Mouse (Mus musculus): ENCODE data around the gene Amt. TPM values are rescaled to one million over a fixed set of nuclear protein-coding genes. Genes with fewer than 3 reads are reported as not detected.

Amt gene
- 0.45 TPM for polyA plus RNA-seq (2014; fragmentation: Illumina TruSeq; extraction: RNeasy Lipid Tissue Mini Kit (QIAGEN cat#74804); ENCODE audit: low replicate concordance)

GRCm38 (mm10) chr9:108296453-108297355, at the start of gene Amt:
Amt (plus strand) TSS chr9:108296853.

GRCm38 (mm10) chr9:108263690-108264190, 32.9 kb upstream of the Amt start, which contains the start of gene Dag1:
Dag1 (minus strand) TSS chr9:108263958.

GRCm38 (mm10) chr9:108290016-108290750, 6.5 kb upstream of the Amt start, which contains the start of gene Nicn1:
Nicn1 (plus strand) TSS chr9:108290429.

GRCm38 (mm10) chr9:108305629-108306520, 9.2 kb downstream of the Amt start, which contains the start of the genes Rhoa and Tcta:
Rhoa (plus strand) TSS chr9:108306129.
Tcta (minus strand) TSS chr9:108306160.

GRCm38 (mm10) chr9:108338886-108339781, 42.5 kb downstream of the Amt start, which contains the start of gene Gpx1:
Gpx1 (plus strand) TSS chr9:108338903.

GRCm38 (mm10) chr9:108347540-108348289, 51.1 kb downstream of the Amt start, which contains the start of gene Usp4:
Usp4 (plus strand) TSS chr9:108347853.

Other genes with a start within 250 kb of the Amt start
- 0.67 TPM for gene Gmppb, start 247.6 kb upstream of the Amt start, polyA plus RNA-seq (2014; fragmentation: Illumina TruSeq; extraction: RNeasy Lipid Tissue Mini Kit (QIAGEN cat#74804); ENCODE audit: low replicate concordance)
- 0.26 TPM for gene Amigo3, start 243.7 kb upstream of the Amt start, polyA plus RNA-seq (2014; fragmentation: Illumina TruSeq; extraction: RNeasy Lipid Tissue Mini Kit (QIAGEN cat#74804); ENCODE audit: low replicate concordance)
- not detected for gene Mst1, start 216.4 kb upstream of the Amt start, polyA plus RNA-seq (2014; fragmentation: Illumina TruSeq; extraction: RNeasy Lipid Tissue Mini Kit (QIAGEN cat#74804); ENCODE audit: low replicate concordance)
- gene Rnf123, start 213.5 kb upstream of the Amt start, polyA plus RNA-seq (2014; fragmentation: Illumina TruSeq; extraction: RNeasy Lipid Tissue Mini Kit (QIAGEN cat#74804); ENCODE audit: low replicate concordance), result 1.1 TPM
- 22.8 TPM for gene Apeh, start 202.2 kb upstream of the Amt start, polyA plus RNA-seq (2014; fragmentation: Illumina TruSeq; extraction: RNeasy Lipid Tissue Mini Kit (QIAGEN cat#74804); ENCODE audit: low replicate concordance)
- 0.19 TPM for gene Bsn, start 106.5 kb upstream of the Amt start, polyA plus RNA-seq (2014; fragmentation: Illumina TruSeq; extraction: RNeasy Lipid Tissue Mini Kit (QIAGEN cat#74804); ENCODE audit: low replicate concordance)
- 31.6 TPM for gene Dag1, start 32.9 kb upstream of the Amt start, polyA plus RNA-seq (2014; fragmentation: Illumina TruSeq; extraction: RNeasy Lipid Tissue Mini Kit (QIAGEN cat#74804); ENCODE audit: low replicate concordance)
- 4.0 TPM for gene Nicn1, start 6.4 kb upstream of the Amt start, polyA plus RNA-seq (2014; fragmentation: Illumina TruSeq; extraction: RNeasy Lipid Tissue Mini Kit (QIAGEN cat#74804); ENCODE audit: low replicate concordance)
- gene Rhoa, start 9.3 kb downstream of the Amt start, polyA plus RNA-seq (2014; fragmentation: Illumina TruSeq; extraction: RNeasy Lipid Tissue Mini Kit (QIAGEN cat#74804); ENCODE audit: low replicate concordance), result 419 TPM
- gene Tcta, start 9.3 kb downstream of the Amt start, polyA plus RNA-seq (2014; fragmentation: Illumina TruSeq; extraction: RNeasy Lipid Tissue Mini Kit (QIAGEN cat#74804); ENCODE audit: low replicate concordance), result 11.5 TPM
- 13.5 TPM for gene Gpx1, start 42.0 kb downstream of the Amt start, polyA plus RNA-seq (2014; fragmentation: Illumina TruSeq; extraction: RNeasy Lipid Tissue Mini Kit (QIAGEN cat#74804); ENCODE audit: low replicate concordance)
- 45.5 TPM for gene Usp4, start 51.0 kb downstream of the Amt start, polyA plus RNA-seq (2014; fragmentation: Illumina TruSeq; extraction: RNeasy Lipid Tissue Mini Kit (QIAGEN cat#74804); ENCODE audit: low replicate concordance)
- gene 1700102P08Rik, start 96.0 kb downstream of the Amt start, polyA plus RNA-seq (2014; fragmentation: Illumina TruSeq; extraction: RNeasy Lipid Tissue Mini Kit (QIAGEN cat#74804); ENCODE audit: low replicate concordance), result 1.4 TPM
- gene Ccdc36, start 131.6 kb downstream of the Amt start, polyA plus RNA-seq (2014; fragmentation: Illumina TruSeq; extraction: RNeasy Lipid Tissue Mini Kit (QIAGEN cat#74804); ENCODE audit: low replicate concordance), result not detected
- not detected for gene BC048562, start 139.6 kb downstream of the Amt start, polyA plus RNA-seq (2014; fragmentation: Illumina TruSeq; extraction: RNeasy Lipid Tissue Mini Kit (QIAGEN cat#74804); ENCODE audit: low replicate concordance)
- gene Ccdc71, start 163.7 kb downstream of the Amt start, polyA plus RNA-seq (2014; fragmentation: Illumina TruSeq; extraction: RNeasy Lipid Tissue Mini Kit (QIAGEN cat#74804); ENCODE audit: low replicate concordance), result 2.2 TPM
- gene Klhdc8b, start 164.7 kb downstream of the Amt start, polyA plus RNA-seq (2014; fragmentation: Illumina TruSeq; extraction: RNeasy Lipid Tissue Mini Kit (QIAGEN cat#74804); ENCODE audit: low replicate concordance), result not detected
- 0.67 TPM for gene Lamb2, start 182.9 kb downstream of the Amt start, polyA plus RNA-seq (2014; fragmentation: Illumina TruSeq; extraction: RNeasy Lipid Tissue Mini Kit (QIAGEN cat#74804); ENCODE audit: low replicate concordance)
- 4.3 TPM for gene Usp19, start 193.7 kb downstream of the Amt start, polyA plus RNA-seq (2014; fragmentation: Illumina TruSeq; extraction: RNeasy Lipid Tissue Mini Kit (QIAGEN cat#74804); ENCODE audit: low replicate concordance)
- 84.5 TPM for gene Qars, start 210.9 kb downstream of the Amt start, polyA plus RNA-seq (2014; fragmentation: Illumina TruSeq; extraction: RNeasy Lipid Tissue Mini Kit (QIAGEN cat#74804); ENCODE audit: low replicate concordance)
- 34.9 TPM for gene Qrich1, start 220.0 kb downstream of the Amt start, polyA plus RNA-seq (2014; fragmentation: Illumina TruSeq; extraction: RNeasy Lipid Tissue Mini Kit (QIAGEN cat#74804); ENCODE audit: low replicate concordance)